Mouse (Mus musculus): ENCODE results near the gene A730061H03Rik. TPM values are rescaled to one million over a fixed set of nuclear protein-coding genes. Genes with fewer than 3 reads are reported as not detected.

The A730061H03Rik gene
- 2.3 and 3.3 TPM in 2 replicates for polyA plus RNA-seq (2014; fragmentation: Nextera tagmentation; extraction: Ambion mirVana)

DNA sequence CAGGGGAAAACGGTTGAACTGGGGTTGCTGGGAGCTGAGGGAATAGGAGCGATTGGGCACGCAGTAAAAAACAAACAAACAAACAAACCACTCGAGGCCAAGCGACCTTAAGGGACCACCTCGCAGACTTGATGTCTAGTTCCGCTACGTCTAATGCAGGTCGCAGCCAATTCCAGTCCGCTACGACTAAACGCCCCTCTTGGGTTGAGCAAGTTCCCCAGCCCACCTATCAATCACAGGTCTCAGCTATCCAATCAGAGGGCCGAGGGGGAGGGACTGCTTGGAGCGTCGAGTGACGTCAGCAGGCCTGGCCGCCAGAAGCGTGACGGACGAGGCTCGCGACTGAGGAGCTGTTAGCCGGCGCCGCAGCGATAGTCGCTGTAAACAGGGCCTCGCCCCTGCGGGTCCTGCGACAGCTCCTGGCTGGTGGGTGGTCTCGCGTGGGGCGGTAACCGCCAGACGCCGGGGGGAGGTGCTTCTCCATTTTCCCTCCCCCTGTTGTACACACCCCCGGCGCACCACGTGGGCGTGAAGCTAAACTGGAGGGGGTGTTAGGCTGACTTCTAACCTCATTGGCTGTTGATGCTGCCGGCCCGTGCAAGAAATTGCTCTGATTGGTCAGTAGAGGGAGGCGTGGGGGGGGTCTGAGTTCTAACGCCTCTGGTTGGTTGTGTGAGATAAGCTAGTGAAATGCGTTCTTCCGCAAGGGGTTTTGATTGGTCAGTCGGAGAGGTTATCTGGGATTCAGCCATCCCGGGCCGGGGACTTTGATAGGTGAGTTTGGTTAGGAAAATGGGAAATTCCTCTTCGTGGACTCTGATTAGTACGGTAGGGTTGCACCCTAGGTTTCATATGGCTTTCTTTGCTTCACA, at the start of gene A730061H03Rik:
TSS of gene A730061H03Rik (minus strand) at position 205 of the 872 bp plus-strand sequence.
- peaks cover 24% of the 10 kb centered on the region for H3K4me1 ChIP-seq (replicated peaks; ENCODE audit: control insufficient read depth, insufficient read depth, low read length)
- H3K9ac ChIP-seq (ENCODE audit: low read depth, low read length), result peak within 1 kb of the TSS; percentile 85
- H3K4me2 ChIP-seq, result peak within 1 kb of the TSS; percentile 92
- DNase-seq (ENCODE audit: low spot score) (peak; percentile 98), ATAC-seq (replicated peaks; ENCODE audit: low FRiP score) (peak; percentile 91)
- H3K36me3 ChIP-seq (ENCODE audit: control insufficient read depth, insufficient read depth, low read length), result peaks cover 9% of the 10 kb centered on the region; the same call in 1 of the 2 replicates
- H3K9me3 ChIP-seq (ENCODE audit: control insufficient read depth, low read length), result no peaks in the 10 kb centered on the region
- H3K27ac ChIP-seq (ENCODE audit: low read depth, low read length), result peak within 1 kb of the TSS; percentile 99
- peak within 1 kb of the TSS; percentile 68 for H3K4me3 ChIP-seq (ENCODE audit: low read depth, low read length)
- under 1% methylated on average over 51 of the region's 51 CpGs for WGBS
- no peaks in the 10 kb centered on the region for H3K27me3 ChIP-seq (replicated peaks; ENCODE audit: control insufficient read depth, insufficient read depth, low read length)

DNA sequence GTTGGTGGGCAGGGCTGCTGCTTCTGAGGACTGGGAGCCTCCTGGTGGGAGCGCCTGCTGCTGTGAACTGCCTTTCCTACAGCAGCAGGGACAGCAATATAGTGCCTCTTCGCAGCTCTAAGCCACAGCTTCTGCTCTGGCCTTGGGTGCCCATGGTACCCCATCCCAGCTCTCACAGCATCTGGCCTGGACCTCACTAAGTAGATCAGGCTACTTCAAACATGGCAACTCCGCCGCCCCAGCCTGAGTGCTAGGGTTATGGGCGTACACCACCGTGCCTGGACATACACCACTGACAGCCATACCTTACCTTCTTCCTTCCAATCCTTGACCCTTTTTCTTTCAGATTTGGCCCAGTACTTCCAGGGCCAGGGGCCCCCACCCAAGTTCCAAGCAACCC, 48.1 kb upstream of the A730061H03Rik start:
- 90% methylated on average over 6 of the region's 6 CpGs for WGBS
- H3K27me3 ChIP-seq (replicated peaks; ENCODE audit: control insufficient read depth, insufficient read depth, low read length), result no peaks in the 10 kb centered on the region
- peaks cover 17% of the 10 kb centered on the region for H3K4me1 ChIP-seq (replicated peaks; ENCODE audit: control insufficient read depth, insufficient read depth, low read length)
- no peak for DNase-seq (ENCODE audit: low spot score)
- no peak overlapping the region for H3K4me3 ChIP-seq (ENCODE audit: low read depth, low read length)
- peaks cover 28% of the 10 kb centered on the region for H3K36me3 ChIP-seq (ENCODE audit: control insufficient read depth, insufficient read depth, low read length)
- no peak overlapping the region for H3K9ac ChIP-seq (ENCODE audit: low read depth, low read length)
- no peak for ATAC-seq (replicated peaks; ENCODE audit: low FRiP score)
- H3K27ac ChIP-seq (ENCODE audit: low read depth, low read length), result no peak overlapping the region
- no peak overlapping the region for H3K4me2 ChIP-seq
- no peaks in the 10 kb centered on the region for H3K9me3 ChIP-seq (ENCODE audit: control insufficient read depth, low read length)

- Histone ChIP-seq H3K27ac (ENCODE audit: low read depth, low read length) (peak overlapping the region; percentile 43), H3K36me3 (ENCODE audit: control insufficient read depth, insufficient read depth, low read length) (peaks cover 42% of the 10 kb centered on the region), H3K9me3 (ENCODE audit: control insufficient read depth, low read length) (no peaks in the 10 kb centered on the region), H3K4me1 (replicated peaks; ENCODE audit: control insufficient read depth, insufficient read depth, low read length) (peaks cover 19% of the 10 kb centered on the region), H3K4me3 (ENCODE audit: low read depth, low read length) (peak overlapping the region; percentile 10; the same call in 1 of the 2 replicates), H3K9ac (ENCODE audit: low read depth, low read length) (peak overlapping the region; percentile 46; the same call in 1 of the 2 replicates), H3K4me2 (peak overlapping the region; percentile 42), H3K27me3 (replicated peaks; ENCODE audit: control insufficient read depth, insufficient read depth, low read length) (no peaks in the 10 kb centered on the region)
- DNase-seq (ENCODE audit: low spot score), result no peak
- no peak for ATAC-seq (replicated peaks; ENCODE audit: low FRiP score)
- WGBS, result 82% methylated on average over 16 of the region's 16 CpGs
Measured at GRCm38 (mm10) chr14:55605743-55606459, 45.7 kb upstream of the A730061H03Rik start.

- ATAC-seq (replicated peaks; ENCODE audit: low FRiP score) (no peak), DNase-seq (ENCODE audit: low spot score) (no peak)
- H3K27me3 ChIP-seq (replicated peaks; ENCODE audit: control insufficient read depth, insufficient read depth, low read length), result no peaks in the 10 kb centered on the region
- H3K36me3 ChIP-seq (ENCODE audit: control insufficient read depth, insufficient read depth, low read length), result peaks cover 40% of the 10 kb centered on the region
- H3K4me2 ChIP-seq, result peak overlapping the region; percentile 78
- H3K27ac ChIP-seq (ENCODE audit: low read depth, low read length), result peak overlapping the region; percentile 83; the same call in 1 of the 2 replicates
- H3K9ac ChIP-seq (ENCODE audit: low read depth, low read length), result peak overlapping the region; percentile 68
- H3K9me3 ChIP-seq (ENCODE audit: control insufficient read depth, low read length), result no peaks in the 10 kb centered on the region
- peaks cover 19% of the 10 kb centered on the region for H3K4me1 ChIP-seq (replicated peaks; ENCODE audit: control insufficient read depth, insufficient read depth, low read length)
- 88% methylated on average over 11 of the region's 11 CpGs for WGBS
- peak overlapping the region; percentile 60 for H3K4me3 ChIP-seq (ENCODE audit: low read depth, low read length)
Measured at GRCm38 (mm10) chr14:55604823-55605222, 44.6 kb upstream of the A730061H03Rik start.

- Histone ChIP-seq H3K27ac (ENCODE audit: low read depth, low read length) (peak overlapping the region; percentile 83), H3K4me1 (replicated peaks; ENCODE audit: control insufficient read depth, insufficient read depth, low read length) (peaks cover 19% of the 10 kb centered on the region), H3K9me3 (ENCODE audit: control insufficient read depth, low read length) (no peaks in the 10 kb centered on the region), H3K36me3 (ENCODE audit: control insufficient read depth, insufficient read depth, low read length) (peaks cover 46% of the 10 kb centered on the region), H3K4me3 (ENCODE audit: low read depth, low read length) (peak overlapping the region; percentile 60), H3K4me2 (peak overlapping the region; percentile 78), H3K9ac (ENCODE audit: low read depth, low read length) (peak overlapping the region; percentile 68), H3K27me3 (replicated peaks; ENCODE audit: control insufficient read depth, insufficient read depth, low read length) (no peaks in the 10 kb centered on the region)
- DNase-seq (ENCODE audit: low spot score) (peak; percentile 82), ATAC-seq (replicated peaks; ENCODE audit: low FRiP score) (peak; percentile 94)
- 17% methylated on average over 19 of the region's 19 CpGs for WGBS
Measured at GRCm38 (mm10) chr14:55603633-55604576, 43.7 kb upstream of the A730061H03Rik start.

DNA sequence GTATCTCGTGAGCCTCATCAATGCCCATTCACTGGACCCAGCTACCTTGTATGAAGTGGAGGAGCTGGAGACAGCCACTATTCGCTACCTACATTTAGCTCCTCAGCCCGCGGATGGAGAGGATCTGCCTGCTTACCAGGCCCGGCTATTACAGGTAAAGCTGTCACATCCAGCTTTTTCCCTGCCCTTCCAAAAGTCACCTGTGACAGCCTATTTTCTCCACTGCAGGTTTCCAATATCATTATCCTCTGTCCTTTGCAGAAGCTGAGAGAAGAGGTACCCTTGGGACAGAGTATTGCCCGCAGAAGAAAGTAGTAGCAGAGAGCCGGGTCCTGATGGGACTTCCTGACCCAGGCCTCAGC, 43.0 kb upstream of the A730061H03Rik start, which contains the start of gene Irf9:
TSS of gene Irf9 (plus strand) at position 301 of the 362 bp plus-strand sequence.
- peak within 1 kb of the TSS; percentile 78 for H3K4me2 ChIP-seq
- 84% methylated on average over 7 of the region's 7 CpGs for WGBS
- peaks cover 19% of the 10 kb centered on the region for H3K4me1 ChIP-seq (replicated peaks; ENCODE audit: control insufficient read depth, insufficient read depth, low read length)
- H3K9me3 ChIP-seq (ENCODE audit: control insufficient read depth, low read length), result no peaks in the 10 kb centered on the region
- H3K27ac ChIP-seq (ENCODE audit: low read depth, low read length), result peak within 1 kb of the TSS; percentile 83
- H3K9ac ChIP-seq (ENCODE audit: low read depth, low read length), result peak within 1 kb of the TSS; percentile 68
- H3K36me3 ChIP-seq (ENCODE audit: control insufficient read depth, insufficient read depth, low read length), result peaks cover 45% of the 10 kb centered on the region
- no peak for ATAC-seq (replicated peaks; ENCODE audit: low FRiP score)
- H3K4me3 ChIP-seq (ENCODE audit: low read depth, low read length), result peak within 1 kb of the TSS; percentile 60
- no peaks in the 10 kb centered on the region for H3K27me3 ChIP-seq (replicated peaks; ENCODE audit: control insufficient read depth, insufficient read depth, low read length)
- no peak for DNase-seq (ENCODE audit: low spot score)

DNA sequence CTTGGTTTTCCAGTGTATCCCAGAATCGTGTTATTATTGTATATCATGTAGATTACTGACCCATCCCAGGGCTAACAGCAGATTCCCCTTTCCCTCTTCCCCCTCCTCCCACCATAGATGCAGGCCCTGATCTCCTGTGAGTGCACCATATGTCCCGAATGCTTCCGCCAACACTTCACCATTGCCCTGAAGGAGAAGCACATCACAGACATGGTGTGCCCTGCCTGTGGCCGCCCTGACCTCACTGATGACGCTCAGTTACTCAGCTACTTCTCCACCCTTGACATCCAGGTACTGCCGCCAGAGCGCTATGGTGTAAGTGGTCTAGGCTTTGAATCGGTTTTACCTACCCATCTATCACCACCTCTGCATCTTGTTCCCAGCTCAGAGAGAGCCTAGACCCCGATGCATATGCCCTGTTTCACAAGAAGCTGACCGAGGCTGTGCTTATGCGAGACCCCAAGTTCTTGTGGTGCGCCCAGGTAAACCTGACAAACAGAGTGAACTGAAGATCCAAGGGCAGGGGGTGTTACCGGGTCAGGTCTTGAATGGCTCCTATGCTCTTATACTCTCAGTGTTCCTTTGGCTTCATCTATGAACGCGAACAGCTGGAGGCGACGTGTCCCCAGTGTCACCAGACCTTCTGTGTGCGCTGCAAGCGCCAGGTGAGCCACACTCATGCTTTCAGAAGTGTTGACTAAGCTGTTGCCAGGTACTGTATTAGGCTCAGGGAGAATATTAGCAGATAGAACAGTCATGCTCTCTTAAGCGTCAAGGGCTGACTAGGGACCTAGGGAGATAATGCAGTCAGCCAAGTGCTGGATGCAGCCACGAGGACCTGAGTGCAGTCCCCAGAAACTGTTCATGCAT, 38.5 kb upstream of the A730061H03Rik start:
- Histone ChIP-seq H3K27ac (ENCODE audit: low read depth, low read length) (no peak overlapping the region), H3K27me3 (replicated peaks; ENCODE audit: control insufficient read depth, insufficient read depth, low read length) (no peaks in the 10 kb centered on the region), H3K4me2 (no peak overlapping the region), H3K9me3 (ENCODE audit: control insufficient read depth, low read length) (no peaks in the 10 kb centered on the region), H3K9ac (ENCODE audit: low read depth, low read length) (no peak overlapping the region), H3K4me1 (replicated peaks; ENCODE audit: control insufficient read depth, insufficient read depth, low read length) (peaks cover 6% of the 10 kb centered on the region), H3K36me3 (ENCODE audit: control insufficient read depth, insufficient read depth, low read length) (peaks cover 52% of the 10 kb centered on the region), H3K4me3 (ENCODE audit: low read depth, low read length) (no peak overlapping the region)
- no peak for ATAC-seq (replicated peaks; ENCODE audit: low FRiP score)
- 92% methylated on average over 21 of the region's 21 CpGs for WGBS
- no peak for DNase-seq (ENCODE audit: low spot score)

Data from liver, embryonic 11.5 days (tissue).